Mouse (Mus musculus) liver, adult 2 months (tissue): ENCODE data around the gene Smg1.

Source experiments
- CTCF ChIP-seq: fragments of 200-500 bp; IDR thresholded peaks from 2 replicates; pipeline ENCODE4 v1.5.1; 2011; ENCODE audit warnings: low read depth, low read length, control low read depth
- POLR2A ChIP-seq: fragments of 200-500 bp; IDR thresholded peaks from 2 replicates; pipeline ENCODE4 v1.6.1; 2011; ENCODE audit warnings: low read length, control low read depth; ENCODE audit not compliant: insufficient read depth; ENCODE audit errors: extremely low read depth

DNA sequence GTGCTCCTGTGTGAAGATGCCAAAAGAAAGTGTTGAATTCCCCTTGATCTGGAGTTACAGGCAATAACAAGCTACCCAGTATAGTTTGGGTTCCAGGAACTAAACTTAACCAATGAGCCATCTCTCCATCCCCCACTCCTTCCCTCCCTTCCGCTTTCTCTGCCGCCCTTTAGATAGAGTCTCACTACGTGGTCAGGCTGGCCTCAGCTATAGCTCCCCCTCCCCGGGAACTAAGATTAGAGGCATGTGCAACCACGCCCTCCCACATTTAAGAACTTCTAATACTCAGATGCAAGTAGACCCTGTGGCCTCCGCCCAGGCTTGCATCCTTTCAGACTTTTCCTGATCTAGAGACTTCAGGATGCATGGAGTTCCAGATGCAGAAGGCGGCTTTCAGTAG, 145.9 kb downstream of the Smg1 start:
- TF ChIP-seq CTCF (no peak), POLR2A (no peak)
